Mouse (Mus musculus): ENCODE measurements around the gene Csgalnact2. TPM values are rescaled to one million over a fixed set of nuclear protein-coding genes. Genes with fewer than 3 reads are reported as not detected.

Gene Csgalnact2
- polyA plus RNA-seq, 1 experiment from 2014 or later: 14.8 TPM

GRCm38 (mm10) chr6:118126577-118126976 is 12.4 kb downstream of the Csgalnact2 start:
- no peak for DNase-seq (ENCODE audit: low spot score)
- no peak overlapping the region for H3K4me3 ChIP-seq (ENCODE audit: low read depth, low read length)
- H3K9me3 ChIP-seq (ENCODE audit: control insufficient read depth, low read length): no peaks in the 10 kb centered on the region
- H3K4me2 ChIP-seq (ENCODE audit: low read length): no peak overlapping the region
- H3K36me3 ChIP-seq (ENCODE audit: control insufficient read depth, insufficient read depth, low read length): peaks cover 8% of the 10 kb centered on the region; the same call in 1 of the 2 replicates
- no peak for ATAC-seq (replicated peaks; ENCODE audit: low FRiP score, low TSS enrichment, low read depth)
- no peak overlapping the region for H3K27ac ChIP-seq (ENCODE audit: low read depth)
- H3K9ac ChIP-seq (ENCODE audit: low read length): no peak overlapping the region
- no peaks in the 10 kb centered on the region for H3K4me1 ChIP-seq (replicated peaks; ENCODE audit: control insufficient read depth, insufficient read depth, low read length)
- H3K27me3 ChIP-seq (replicated peaks; ENCODE audit: control insufficient read depth, insufficient read depth, low read length): no peaks in the 10 kb centered on the region

- Histone ChIP-seq H3K9me3 (ENCODE audit: control insufficient read depth, low read length) (no peaks in the 10 kb centered on the region), H3K4me2 (ENCODE audit: low read length) (no peak overlapping the region), H3K27me3 (replicated peaks; ENCODE audit: control insufficient read depth, insufficient read depth, low read length) (no peaks in the 10 kb centered on the region), H3K4me3 (ENCODE audit: low read depth, low read length) (no peak overlapping the region), H3K36me3 (ENCODE audit: control insufficient read depth, insufficient read depth, low read length) (peaks cover 11% of the 10 kb centered on the region; the same call in 1 of the 2 replicates), H3K4me1 (replicated peaks; ENCODE audit: control insufficient read depth, insufficient read depth, low read length) (no peaks in the 10 kb centered on the region), H3K27ac (ENCODE audit: low read depth) (no peak overlapping the region), H3K9ac (ENCODE audit: low read length) (no peak overlapping the region)
- DNase-seq (ENCODE audit: low spot score) (no peak), ATAC-seq (replicated peaks; ENCODE audit: low FRiP score, low TSS enrichment, low read depth) (no peak)
- WGBS: 86% methylated on average over 1 of the region's 1 CpGs
Observed at GRCm38 (mm10) chr6:118122767-118123166, 16.2 kb downstream of the Csgalnact2 start.

- Histone ChIP-seq H3K9me3 (ENCODE audit: control insufficient read depth, low read length) (no peaks in the 10 kb centered on the region), H3K36me3 (ENCODE audit: control insufficient read depth, insufficient read depth, low read length) (peaks cover 5% of the 10 kb centered on the region), H3K27ac (ENCODE audit: low read depth) (no peak overlapping the region), H3K4me2 (ENCODE audit: low read length) (no peak overlapping the region), H3K27me3 (replicated peaks; ENCODE audit: control insufficient read depth, insufficient read depth, low read length) (no peaks in the 10 kb centered on the region), H3K4me1 (replicated peaks; ENCODE audit: control insufficient read depth, insufficient read depth, low read length) (no peaks in the 10 kb centered on the region), H3K4me3 (ENCODE audit: low read depth, low read length) (no peak overlapping the region), H3K9ac (ENCODE audit: low read length) (no peak overlapping the region)
- 38% methylated on average over 1 of the region's 1 CpGs for WGBS
- ATAC-seq (replicated peaks; ENCODE audit: low FRiP score, low TSS enrichment, low read depth): no peak
- no peak for DNase-seq (ENCODE audit: low spot score)
Observed at GRCm38 (mm10) chr6:118111810-118112209, 27.1 kb downstream of the Csgalnact2 start.

- H3K4me2 ChIP-seq (ENCODE audit: low read length): no peak overlapping the region
- H3K36me3 ChIP-seq (ENCODE audit: control insufficient read depth, insufficient read depth, low read length): no peaks in the 10 kb centered on the region
- no peak overlapping the region for H3K27ac ChIP-seq (ENCODE audit: low read depth)
- DNase-seq (ENCODE audit: low spot score): no peak
- ATAC-seq (replicated peaks; ENCODE audit: low FRiP score, low TSS enrichment, low read depth): no peak
- H3K4me1 ChIP-seq (replicated peaks; ENCODE audit: control insufficient read depth, insufficient read depth, low read length): no peaks in the 10 kb centered on the region
- H3K9ac ChIP-seq (ENCODE audit: low read length): no peak overlapping the region
- H3K27me3 ChIP-seq (replicated peaks; ENCODE audit: control insufficient read depth, insufficient read depth, low read length): no peaks in the 10 kb centered on the region
- peaks cover 4% of the 10 kb centered on the region; the same call in 1 of the 2 replicates for H3K9me3 ChIP-seq (ENCODE audit: control insufficient read depth, low read length)
- H3K4me3 ChIP-seq (ENCODE audit: low read depth, low read length): no peak overlapping the region
- 47% methylated on average over 2 of the region's 2 CpGs for WGBS
Observed at GRCm38 (mm10) chr6:118099311-118099802, 39.6 kb downstream of the Csgalnact2 start.

GRCm38 (mm10) chr6:118097765-118098365 is 41.1 kb downstream of the Csgalnact2 start:
- peaks cover 4% of the 10 kb centered on the region; the same call in 1 of the 2 replicates for H3K9me3 ChIP-seq (ENCODE audit: control insufficient read depth, low read length)
- no peaks in the 10 kb centered on the region for H3K4me1 ChIP-seq (replicated peaks; ENCODE audit: control insufficient read depth, insufficient read depth, low read length)
- no peak overlapping the region for H3K9ac ChIP-seq (ENCODE audit: low read length)
- no peak for ATAC-seq (replicated peaks; ENCODE audit: low FRiP score, low TSS enrichment, low read depth)
- H3K4me3 ChIP-seq (ENCODE audit: low read depth, low read length): no peak overlapping the region
- H3K27me3 ChIP-seq (replicated peaks; ENCODE audit: control insufficient read depth, insufficient read depth, low read length): no peaks in the 10 kb centered on the region
- DNase-seq (ENCODE audit: low spot score): peak; percentile 47
- H3K4me2 ChIP-seq (ENCODE audit: low read length): no peak overlapping the region
- H3K36me3 ChIP-seq (ENCODE audit: control insufficient read depth, insufficient read depth, low read length): no peaks in the 10 kb centered on the region
- peak overlapping the region; percentile 33; the same call in 1 of the 2 replicates for H3K27ac ChIP-seq (ENCODE audit: low read depth)
- WGBS: 58% methylated on average over 8 of the region's 8 CpGs

- H3K27me3 ChIP-seq (replicated peaks; ENCODE audit: control insufficient read depth, insufficient read depth, low read length): no peaks in the 10 kb centered on the region
- DNase-seq (ENCODE audit: low spot score) (peak; percentile 40), ATAC-seq (replicated peaks; ENCODE audit: low FRiP score, low TSS enrichment, low read depth) (no peak)
- H3K9me3 ChIP-seq (ENCODE audit: control insufficient read depth, low read length): peaks cover 4% of the 10 kb centered on the region; the same call in 1 of the 2 replicates
- H3K36me3 ChIP-seq (ENCODE audit: control insufficient read depth, insufficient read depth, low read length): no peaks in the 10 kb centered on the region
- no peak overlapping the region for H3K4me3 ChIP-seq (ENCODE audit: low read depth, low read length)
- no peak overlapping the region for H3K27ac ChIP-seq (ENCODE audit: low read depth)
- no peak overlapping the region for H3K4me2 ChIP-seq (ENCODE audit: low read length)
- H3K9ac ChIP-seq (ENCODE audit: low read length): no peak overlapping the region
- H3K4me1 ChIP-seq (replicated peaks; ENCODE audit: control insufficient read depth, insufficient read depth, low read length): no peaks in the 10 kb centered on the region
- WGBS: 79% methylated on average over 9 of the region's 9 CpGs
Observed at GRCm38 (mm10) chr6:118090827-118091226, 48.1 kb downstream of the Csgalnact2 start.

GRCm38 (mm10) chr6:118088750-118089440 is 50.0 kb downstream of the Csgalnact2 start:
- H3K4me2 ChIP-seq (ENCODE audit: low read length): no peak overlapping the region
- no peak overlapping the region for H3K27ac ChIP-seq (ENCODE audit: low read depth)
- H3K9ac ChIP-seq (ENCODE audit: low read length): no peak overlapping the region
- H3K36me3 ChIP-seq (ENCODE audit: control insufficient read depth, insufficient read depth, low read length): no peaks in the 10 kb centered on the region
- no peaks in the 10 kb centered on the region for H3K4me1 ChIP-seq (replicated peaks; ENCODE audit: control insufficient read depth, insufficient read depth, low read length)
- H3K9me3 ChIP-seq (ENCODE audit: control insufficient read depth, low read length): no peaks in the 10 kb centered on the region
- no peak overlapping the region for H3K4me3 ChIP-seq (ENCODE audit: low read depth, low read length)
- no peaks in the 10 kb centered on the region for H3K27me3 ChIP-seq (replicated peaks; ENCODE audit: control insufficient read depth, insufficient read depth, low read length)
- DNase-seq (ENCODE audit: low spot score) (no peak), ATAC-seq (replicated peaks; ENCODE audit: low FRiP score, low TSS enrichment, low read depth) (no peak)
- WGBS: 85% methylated on average over 17 of the region's 17 CpGs

- Histone ChIP-seq H3K9me3 (ENCODE audit: control insufficient read depth, low read length) (no peaks in the 10 kb centered on the region), H3K9ac (ENCODE audit: low read length) (no peak overlapping the region), H3K36me3 (ENCODE audit: control insufficient read depth, insufficient read depth, low read length) (no peaks in the 10 kb centered on the region), H3K27ac (ENCODE audit: low read depth) (no peak overlapping the region), H3K27me3 (replicated peaks; ENCODE audit: control insufficient read depth, insufficient read depth, low read length) (no peaks in the 10 kb centered on the region), H3K4me3 (ENCODE audit: low read depth, low read length) (no peak overlapping the region), H3K4me2 (ENCODE audit: low read length) (no peak overlapping the region), H3K4me1 (replicated peaks; ENCODE audit: control insufficient read depth, insufficient read depth, low read length) (no peaks in the 10 kb centered on the region)
- ATAC-seq (replicated peaks; ENCODE audit: low FRiP score, low TSS enrichment, low read depth) (no peak), DNase-seq (ENCODE audit: low spot score) (peak; percentile 53)
- 56% methylated on average over 8 of the region's 8 CpGs for WGBS
Observed at GRCm38 (mm10) chr6:118087955-118088354, 51.0 kb downstream of the Csgalnact2 start.

All from intestine, embryonic 14.5 days (tissue).